27 mouse cellular contexts compared by ENCODE assay signal in genomic region chr14:78397914-78398313, GRCm38 (mm10).
A peak's percentile ranks its signal among the peaks of the same experiment; 100 is the strongest.
DNase-seq lines count a peak whose midpoint lies in the region; ATAC-seq and TF ChIP-seq lines count a peak whose summit lies in the region.
"Had no signal": no experiment of that assay in that cellular context is flagged by ENCODE, and none has a peak within 500 bp of the region (broad histone marks: within the 10 kb centered on the region; RNA-seq: fewer than 3 reads in every experiment).

No protein-coding gene starts in this region.

- no peak for TF ChIP-seq CTCF in C2C12 (IDR thresholded peaks at IDR 0.05; ENCODE audit: control insufficient read depth, insufficient read depth, insufficient read length)
- TF ChIP-seq CTCF in layer of hippocampus, adult 2 months (conservative IDR thresholded peaks at IDR 0.05), result no peak
- TF ChIP-seq CTCF in lung, adult 2 months (IDR thresholded peaks at IDR 0.05; ENCODE audit: insufficient read depth, low read length), result no peak

- 76% methylated on average over 2 of the region's 2 CpGs for WGBS in liver, embryonic 11.5 days
- WGBS in lung, adult 2 months, result 70% methylated on average over 2 of the region's 2 CpGs

- H3K36me3 ChIP-seq in C2C12 (ENCODE audit: control insufficient read depth, insufficient read depth), result no peaks in the 10 kb centered on the region
- no peaks in the 10 kb centered on the region for H3K36me3 ChIP-seq in liver, embryonic 11.5 days (ENCODE audit: control insufficient read depth, insufficient read depth, low read length)
- H3K36me3 ChIP-seq: G1E; heart, embryonic 12.5 days; hindbrain, embryonic 15.5 days; limb, embryonic 12.5 days; midbrain, embryonic 13.5 days had no signal

- H3K9ac ChIP-seq in liver, embryonic 11.5 days (ENCODE audit: low read depth, low read length), result no peak overlapping the region
- H3K9ac ChIP-seq: forebrain, embryonic 13.5 days; heart, embryonic 12.5 days; hindbrain, embryonic 15.5 days; limb, embryonic 12.5 days; midbrain, embryonic 13.5 days had no signal

- H3K4me2 ChIP-seq in liver, embryonic 11.5 days, result no peak overlapping the region
- H3K4me2 ChIP-seq: forebrain, embryonic 13.5 days; heart, embryonic 12.5 days; hindbrain, embryonic 15.5 days; limb, embryonic 12.5 days; midbrain, embryonic 13.5 days had no signal

- H3K4me1 ChIP-seq in liver, embryonic 11.5 days (replicated peaks; ENCODE audit: control insufficient read depth, insufficient read depth, low read length), result no peaks in the 10 kb centered on the region
- no peaks in the 10 kb centered on the region for H3K4me1 ChIP-seq in lung, adult 2 months (ENCODE audit: control insufficient read depth, insufficient read depth, low read length)
- H3K4me1 ChIP-seq: forebrain, embryonic 13.5 days; heart, embryonic 12.5 days; hindbrain, embryonic 15.5 days; limb, embryonic 12.5 days; megakaryocyte, embryonic 14.5 days; midbrain, embryonic 13.5 days had no signal

- intact Hi-C loops in heart, postnatal 10 days (cut with DNase I), result no loop called here

- ATAC-seq in liver, embryonic 11.5 days (replicated peaks; ENCODE audit: low FRiP score), result no peak
- ATAC-seq: forebrain, embryonic 13.5 days; inflammation-experienced regulatory T-cells, adult 6 months; midbrain, embryonic 13.5 days had no signal

- H3K9me3 ChIP-seq in liver, embryonic 11.5 days (ENCODE audit: control insufficient read depth, low read length), result no peaks in the 10 kb centered on the region
- H3K9me3 ChIP-seq: forebrain, embryonic 13.5 days; heart, embryonic 12.5 days; hindbrain, embryonic 15.5 days; limb, embryonic 12.5 days; megakaryocyte, embryonic 14.5 days; midbrain, embryonic 13.5 days had no signal

- peak; percentile 83 for DNase-seq in heart, adult 11 months
- DNase-seq in heart, postnatal 10 days, result no peak
- DNase-seq in adipocyte (ENCODE audit: low spot score), result peak; percentile 60
- no peak for DNase-seq in layer of hippocampus, adult 2 months (ENCODE audit: low spot score in 2 of 2)
- no peak for DNase-seq in liver, embryonic 11.5 days (ENCODE audit: low spot score)
- DNase-seq in lung, adult 2 months, result no peak
- DNase-seq: adrenal gland, postnatal 25 days; cerebellum, adult 18-20 months; cerebellum, postnatal 14 days; gastrocnemius, adult 2 months; gastrocnemius, postnatal 36 days; heart, adult 2 months; kidney, adult 11 months; kidney, postnatal 14 days; lung, postnatal 36 days; thymus, adult 2 months; thymus, postnatal 36 days had no signal

- H3K79me2 ChIP-seq in C2C12 (ENCODE audit: control insufficient read depth, insufficient read depth), result no peaks in the 10 kb centered on the region

- TF ChIP-seq POLR2A in lung, adult 2 months (IDR thresholded peaks at IDR 0.05; ENCODE audit: borderline replicate concordance, extremely low read depth, low read depth, low read length), result no peak

- no peaks in the 10 kb centered on the region for H3K79me3 ChIP-seq in C2C12 (ENCODE audit: low read depth)

- no peak overlapping the region for H3K27ac ChIP-seq in layer of hippocampus, adult 2 months
- H3K27ac ChIP-seq in liver, embryonic 11.5 days (ENCODE audit: low read depth, low read length), result no peak overlapping the region
- H3K27ac ChIP-seq: forebrain, embryonic 13.5 days; gastrocnemius, adult 2 months; heart, adult 2 months; hindbrain, embryonic 15.5 days; limb, embryonic 12.5 days; midbrain, embryonic 13.5 days had no signal

- H3ac ChIP-seq in C2C12 (ENCODE audit: control insufficient read depth, insufficient read length, low read depth), result no peak overlapping the region

- H3K4me3 ChIP-seq in C2C12 (ENCODE audit: insufficient read depth, poor library complexity, severe bottlenecking), result no peak overlapping the region
- no peak overlapping the region for H3K4me3 ChIP-seq in layer of hippocampus, adult 2 months
- no peak overlapping the region for H3K4me3 ChIP-seq in liver, embryonic 11.5 days (ENCODE audit: low read depth, low read length)
- no peak overlapping the region for H3K4me3 ChIP-seq in lung, adult 2 months (replicated peaks; ENCODE audit: extremely low read depth, low read depth, low read length)
- H3K4me3 ChIP-seq: erythroblast, embryonic 14.5 days; forebrain, embryonic 13.5 days; gastrocnemius, adult 2 months; heart, adult 2 months; heart, embryonic 12.5 days; hindbrain, embryonic 15.5 days; limb, embryonic 12.5 days; megakaryocyte, embryonic 14.5 days; midbrain, embryonic 13.5 days had no signal

- H3K27me3 ChIP-seq in C2C12 (ENCODE audit: control insufficient read depth, insufficient read depth, insufficient read length), result no peaks in the 10 kb centered on the region
- no peaks in the 10 kb centered on the region for H3K27me3 ChIP-seq in liver, embryonic 11.5 days (replicated peaks; ENCODE audit: control insufficient read depth, insufficient read depth, low read length)
- H3K27me3 ChIP-seq: forebrain, embryonic 13.5 days; heart, embryonic 12.5 days; hindbrain, embryonic 15.5 days; limb, embryonic 12.5 days; megakaryocyte, embryonic 14.5 days; midbrain, embryonic 13.5 days had no signal

TF ChIP-seq in C2C12, 6 proteins besides CTCF, POLR2A, EP300 and RAD21:
- TF ChIP-seq MYOG (IDR thresholded peaks at IDR 0.05; ENCODE audit: control insufficient read depth, extremely low read depth, insufficient read length), result no peak
- no peak for TF ChIP-seq MYOD1 (IDR thresholded peaks at IDR 0.05; ENCODE audit: control insufficient read depth, insufficient read length, low read depth)
- peak; percentile 64 for TF ChIP-seq USF1 (IDR thresholded peaks at IDR 0.05; ENCODE audit: low read depth)
- TF ChIP-seq FOSL1 (IDR thresholded peaks at IDR 0.05; ENCODE audit: insufficient read depth, low read length, poor library complexity, severe bottlenecking), result no peak
- TF ChIP-seq MAX (IDR thresholded peaks at IDR 0.05), result no peak
- TF ChIP-seq CEBPB (IDR thresholded peaks at IDR 0.05; ENCODE audit: low read depth), result no peak

Comparison
In these comparisons a context has a peak if more than half of its experiments do, and no peak if none do; other contexts are left out.
1. DNase-seq: peak in heart, adult 11 months (single experiment) and adipocyte (single experiment); none in heart, postnatal 10 days (0 of 2), layer of hippocampus, adult 2 months (0 of 2), liver, embryonic 11.5 days (single experiment) and lung, adult 2 months (single experiment).